Mouse (Mus musculus): Measurements from ENCODE around the gene Vps4b.
A peak's percentile ranks its signal among the peaks of the same experiment; 100 is the strongest.

Gene Vps4b

GRCm38 (mm10) chr1:106796542-106796924 is at the start of gene Vps4b:
TSS of gene Vps4b (minus strand) at chr1:106796728.
- peak; percentile 87 to 88 for DNase-seq (ENCODE audit: low spot score in 2 of 2)

- no peak for DNase-seq (ENCODE audit: low spot score in 2 of 2)
These were observed 32.3 kb upstream of the Vps4b start for GRCm38 (mm10) chr1:106828784-106829183.

- DNase-seq (ENCODE audit: low spot score in 2 of 2): no peak
These were observed 25.8 kb upstream of the Vps4b start for GRCm38 (mm10) chr1:106822297-106822696.

GRCm38 (mm10) chr1:106818323-106818722 is 21.8 kb upstream of the Vps4b start:
- no peak for DNase-seq (ENCODE audit: low spot score in 2 of 2)

- DNase-seq (ENCODE audit: low spot score in 2 of 2): no peak
These were observed 20.2 kb upstream of the Vps4b start for GRCm38 (mm10) chr1:106816766-106817165.

- DNase-seq (ENCODE audit: low spot score in 2 of 2): no peak
These were observed 18.7 kb upstream of the Vps4b start for GRCm38 (mm10) chr1:106815265-106815664.

- no peak for DNase-seq (ENCODE audit: low spot score in 2 of 2)
These were observed 18.3 kb upstream of the Vps4b start for GRCm38 (mm10) chr1:106814864-106815263.

- no peak for DNase-seq (ENCODE audit: low spot score in 2 of 2)
These were observed 3.4 kb upstream of the Vps4b start for GRCm38 (mm10) chr1:106799931-106800330.

GRCm38 (mm10) chr1:106799406-106799805 is 2.9 kb upstream of the Vps4b start:
- DNase-seq (ENCODE audit: low spot score in 2 of 2): no peak

- no peak for DNase-seq (ENCODE audit: low spot score in 2 of 2)
These were observed 655 bp upstream of the Vps4b start for GRCm38 (mm10) chr1:106796987-106797779.

- no peak for DNase-seq (ENCODE audit: low spot score in 2 of 2)
These were observed 640 bp downstream of the Vps4b start for GRCm38 (mm10) chr1:106795634-106796541.

GRCm38 (mm10) chr1:106774896-106775295 is 21.6 kb downstream of the Vps4b start:
- no peak for DNase-seq (ENCODE audit: low spot score in 2 of 2)

GRCm38 (mm10) chr1:106774092-106774491 is 22.4 kb downstream of the Vps4b start:
- no peak for DNase-seq (ENCODE audit: low spot score in 2 of 2)

GRCm38 (mm10) chr1:106768773-106769172 is 27.8 kb downstream of the Vps4b start:
- DNase-seq (ENCODE audit: low spot score in 2 of 2): no peak

GRCm38 (mm10) chr1:106765771-106766170 is 30.8 kb downstream of the Vps4b start:
- DNase-seq (ENCODE audit: low spot score in 2 of 2): no peak

GRCm38 (mm10) chr1:106764846-106765245 is 31.7 kb downstream of the Vps4b start:
- DNase-seq (ENCODE audit: low spot score in 2 of 2): no peak

GRCm38 (mm10) chr1:106764281-106764680 is 32.2 kb downstream of the Vps4b start:
- DNase-seq (ENCODE audit: low spot score in 2 of 2): no peak

GRCm38 (mm10) chr1:106760750-106761149 is 35.8 kb downstream of the Vps4b start:
- DNase-seq (ENCODE audit: low spot score in 2 of 2): no peak

GRCm38 (mm10) chr1:106759572-106760435 is 36.7 kb downstream of the Vps4b start, which contains the start of gene Kdsr:
TSS of gene Kdsr (minus strand) at chr1:106759727.
- peak; percentile 95 to 96 for DNase-seq (ENCODE audit: low spot score in 2 of 2)

- DNase-seq (ENCODE audit: low spot score in 2 of 2): peak; percentile 15 to 22
These were observed 37.6 kb downstream of the Vps4b start for GRCm38 (mm10) chr1:106758734-106759571.

GRCm38 (mm10) chr1:106756633-106757032 is 39.9 kb downstream of the Vps4b start:
- DNase-seq (ENCODE audit: low spot score in 2 of 2): no peak

All from frontal cortex, postnatal 14 days (tissue).